Mouse (Mus musculus) gastrocnemius, postnatal 10 days (tissue): ENCODE results near the gene H2-T22. TPM values are rescaled to one million over a fixed set of nuclear protein-coding genes. Genes with fewer than 3 reads are reported as not detected.
A peak's percentile ranks its signal among the peaks of the same experiment; 100 is the strongest.
"Not testable (repeated sequence)": the region's sequence is repeated elsewhere in the genome, so short reads cannot be mapped to it uniquely, and the experiment has no call there.

ENCODE experiments used
- DNase-seq: peaks from one replicate; pipeline ENCODE4 v3.0.0; 2021; ENCODE audit warnings: mixed read lengths
- total RNA-seq, 2 experiments: library from RNA; stranded (reverse); gene quantifications; 2 replicates each; pipeline ENCODE4 v1.2.3; 2021

Gene H2-T22
- total RNA-seq, 2 experiments from 2014 or later = 8.1 to 8.8 TPM

GRCm38 (mm10) chr17:36030046-36030702 lies 12.4 kb downstream of the H2-T22 start:
- DNase-seq = not testable (repeated sequence)

GRCm38 (mm10) chr17:36028879-36029619 lies 13.5 kb downstream of the H2-T22 start:
- DNase-seq = no peak

DNA sequence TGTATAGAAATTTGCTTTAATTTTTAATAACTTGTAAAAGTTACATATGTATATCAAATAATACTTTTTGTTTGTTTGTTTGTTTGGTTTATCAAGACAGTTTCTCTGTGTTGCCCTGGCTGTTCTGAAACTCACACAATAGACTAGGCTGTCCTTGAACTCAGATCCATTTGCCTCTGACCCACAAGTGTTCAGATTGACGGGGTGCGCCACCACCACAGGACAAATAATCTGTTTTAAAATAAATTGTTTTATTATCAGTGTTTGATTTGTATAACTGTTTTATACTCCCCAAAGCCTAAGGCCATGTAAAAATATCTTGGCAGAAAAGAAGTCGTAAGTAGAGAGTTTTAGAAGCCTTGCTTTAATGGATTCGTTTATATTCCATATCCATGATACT lies 14.9 kb downstream of the H2-T22 start:
- DNase-seq = no peak

DNA sequence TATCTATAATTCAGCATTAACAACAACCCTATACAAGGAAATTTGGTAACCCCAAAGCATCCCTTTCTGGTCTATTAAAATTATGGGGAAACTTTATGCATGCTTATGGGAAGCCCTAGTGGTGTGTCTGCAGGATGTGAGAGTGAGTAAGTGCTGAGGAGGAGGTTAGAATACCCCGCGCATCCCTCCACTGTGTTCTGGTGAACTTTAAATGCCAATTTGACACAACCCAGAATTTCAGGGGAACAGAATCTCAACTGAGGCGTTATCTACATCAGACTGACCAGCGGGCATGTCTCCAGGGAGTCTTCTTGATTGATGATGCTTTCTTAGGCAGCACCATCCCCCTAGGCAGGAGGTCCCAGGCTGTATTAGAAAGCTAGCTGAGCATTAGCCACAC lies 16.6 kb downstream of the H2-T22 start:
- DNase-seq = no peak

DNA sequence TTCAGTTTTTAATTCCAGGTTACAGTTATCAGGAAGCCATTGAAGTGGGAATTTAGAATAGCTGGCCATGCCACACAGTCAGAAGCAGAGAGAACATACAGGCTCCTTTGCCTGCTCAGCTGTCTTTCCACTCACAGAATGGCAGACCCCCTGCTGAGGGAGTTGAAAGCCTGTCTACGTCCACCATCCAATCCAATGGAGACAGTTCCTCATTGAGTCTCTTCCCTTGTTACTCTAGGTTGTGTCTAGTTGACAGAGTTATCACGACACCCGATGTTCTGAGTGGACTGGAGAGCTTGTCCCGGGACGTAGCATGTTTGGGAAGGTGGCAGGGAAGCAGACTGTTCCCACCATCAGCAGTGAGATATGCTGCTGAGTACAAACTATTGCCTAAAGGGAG lies 17.4 kb downstream of the H2-T22 start:
- no peak for DNase-seq

- DNase-seq = no peak
Observed at GRCm38 (mm10) chr17:36023710-36024654, 18.6 kb downstream of the H2-T22 start.

DNA sequence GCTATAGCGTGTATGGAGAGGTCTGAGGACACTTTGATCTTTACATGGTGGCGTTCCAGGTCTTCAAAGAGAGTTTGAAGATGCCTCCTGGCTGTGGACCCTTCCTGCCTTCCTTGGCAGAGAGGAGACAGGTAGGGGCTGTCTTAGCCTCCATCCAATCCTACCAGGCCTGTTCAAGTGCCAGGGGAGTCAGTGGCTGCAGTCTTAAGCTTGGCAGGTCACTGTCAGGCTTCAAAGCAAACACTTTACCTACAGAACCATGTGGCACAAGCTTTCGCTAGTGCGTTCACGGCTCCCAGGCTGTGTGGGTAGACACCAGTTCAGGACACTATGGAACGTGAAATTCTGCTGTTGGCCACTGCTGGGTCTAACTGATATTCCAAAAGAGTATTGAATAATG lies 19.6 kb downstream of the H2-T22 start:
- no peak for DNase-seq

GRCm38 (mm10) chr17:36022098-36022497 lies 20.4 kb downstream of the H2-T22 start:
- DNase-seq = no peak

GRCm38 (mm10) chr17:36021309-36021708 lies 21.2 kb downstream of the H2-T22 start:
- no peak for DNase-seq

GRCm38 (mm10) chr17:36020191-36021073 lies 22.1 kb downstream of the H2-T22 start, which contains the start of gene H2-T24:
Gene H2-T24 (minus strand): TSS chr17:36020560.
- peak; percentile 38 for DNase-seq

DNA sequence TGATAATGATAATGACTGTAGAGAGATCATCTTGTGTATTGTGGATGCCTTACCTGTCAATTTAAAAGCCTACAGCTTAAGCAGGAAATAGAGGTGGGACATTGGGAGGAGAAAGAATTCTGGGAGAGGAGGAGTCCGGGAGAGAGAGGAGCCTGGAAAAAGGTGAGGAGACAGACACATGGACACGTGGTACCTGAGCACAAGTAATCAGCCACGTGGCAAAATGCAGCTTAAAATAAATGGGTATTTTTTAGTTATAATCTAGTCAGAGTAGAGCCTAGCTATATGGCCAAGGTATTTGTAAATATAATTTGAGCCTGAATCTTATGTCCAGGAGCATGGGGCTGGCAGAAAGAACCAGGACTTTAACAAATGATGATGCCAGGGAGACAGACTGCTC lies 23.0 kb downstream of the H2-T22 start:
- DNase-seq = no peak

- no peak for DNase-seq
Observed at GRCm38 (mm10) chr17:36018979-36019378, 23.6 kb downstream of the H2-T22 start.

DNA sequence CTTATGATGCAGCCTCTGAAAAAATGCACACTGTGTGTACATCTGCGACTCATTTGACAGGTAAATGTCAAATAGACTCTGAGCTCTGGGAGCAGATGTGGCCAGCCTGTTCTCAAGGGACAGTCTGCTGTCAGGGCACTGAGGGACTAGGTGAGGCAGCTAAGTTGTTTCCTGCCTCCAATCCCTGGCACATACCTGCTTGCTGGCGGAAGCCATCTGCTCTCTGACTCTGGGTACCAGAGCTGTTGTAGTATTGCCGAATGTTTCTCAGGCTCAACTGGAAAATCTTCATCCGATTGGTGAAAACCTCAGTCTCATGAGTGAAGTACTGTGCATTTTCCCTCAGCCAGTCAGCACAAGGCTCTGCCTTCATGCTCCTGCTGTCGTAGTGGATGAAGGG lies 25.5 kb downstream of the H2-T22 start:
- DNase-seq = no peak

DNA sequence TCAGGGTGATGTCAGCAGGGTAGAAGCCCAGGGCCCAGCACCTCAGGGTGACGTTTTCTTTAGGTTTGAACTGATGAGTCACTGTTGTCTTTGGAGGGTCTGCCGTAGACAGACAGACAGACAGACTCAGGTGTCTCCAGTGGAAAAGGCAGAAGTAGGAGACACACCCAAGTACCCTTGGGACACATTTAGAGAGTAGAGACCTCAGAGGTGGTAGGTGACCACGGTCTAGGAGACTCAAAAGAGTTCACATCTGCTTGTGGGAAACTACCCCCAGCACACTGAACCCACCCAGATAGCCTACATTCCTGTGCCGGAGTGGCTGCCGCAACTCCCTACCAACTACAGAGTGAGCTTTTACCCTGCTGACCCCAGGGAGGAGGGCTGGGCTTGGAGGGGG lies 27.6 kb downstream of the H2-T22 start:
- no peak for DNase-seq

- not testable (repeated sequence) for DNase-seq
Observed at GRCm38 (mm10) chr17:36004409-36004808, 38.1 kb downstream of the H2-T22 start.

- no peak for DNase-seq
Observed at GRCm38 (mm10) chr17:36003331-36003730, 39.2 kb downstream of the H2-T22 start.

- no peak for DNase-seq
Observed at GRCm38 (mm10) chr17:36001966-36002365, 40.6 kb downstream of the H2-T22 start.

- no peak for DNase-seq
Observed at GRCm38 (mm10) chr17:36001121-36001897, 41.2 kb downstream of the H2-T22 start.

- no peak for DNase-seq
Observed at GRCm38 (mm10) chr17:36000349-36000748, 42.2 kb downstream of the H2-T22 start.

- DNase-seq = no peak
Observed at GRCm38 (mm10) chr17:35999356-35999755, 43.2 kb downstream of the H2-T22 start.
